Mouse (Mus musculus) CD8-positive naive resting alpha-beta T cell, adult 2 months (primary cell): Measurements from ENCODE around the gene March6.

Experiments
- DNase-seq, 2 experiments: peaks; one replicate each; pipeline ENCODE4 v3.0.0; 2022; ENCODE audit warnings: low read depth in 2 of 2, low spot score in 2 of 2

Gene March6

DNA sequence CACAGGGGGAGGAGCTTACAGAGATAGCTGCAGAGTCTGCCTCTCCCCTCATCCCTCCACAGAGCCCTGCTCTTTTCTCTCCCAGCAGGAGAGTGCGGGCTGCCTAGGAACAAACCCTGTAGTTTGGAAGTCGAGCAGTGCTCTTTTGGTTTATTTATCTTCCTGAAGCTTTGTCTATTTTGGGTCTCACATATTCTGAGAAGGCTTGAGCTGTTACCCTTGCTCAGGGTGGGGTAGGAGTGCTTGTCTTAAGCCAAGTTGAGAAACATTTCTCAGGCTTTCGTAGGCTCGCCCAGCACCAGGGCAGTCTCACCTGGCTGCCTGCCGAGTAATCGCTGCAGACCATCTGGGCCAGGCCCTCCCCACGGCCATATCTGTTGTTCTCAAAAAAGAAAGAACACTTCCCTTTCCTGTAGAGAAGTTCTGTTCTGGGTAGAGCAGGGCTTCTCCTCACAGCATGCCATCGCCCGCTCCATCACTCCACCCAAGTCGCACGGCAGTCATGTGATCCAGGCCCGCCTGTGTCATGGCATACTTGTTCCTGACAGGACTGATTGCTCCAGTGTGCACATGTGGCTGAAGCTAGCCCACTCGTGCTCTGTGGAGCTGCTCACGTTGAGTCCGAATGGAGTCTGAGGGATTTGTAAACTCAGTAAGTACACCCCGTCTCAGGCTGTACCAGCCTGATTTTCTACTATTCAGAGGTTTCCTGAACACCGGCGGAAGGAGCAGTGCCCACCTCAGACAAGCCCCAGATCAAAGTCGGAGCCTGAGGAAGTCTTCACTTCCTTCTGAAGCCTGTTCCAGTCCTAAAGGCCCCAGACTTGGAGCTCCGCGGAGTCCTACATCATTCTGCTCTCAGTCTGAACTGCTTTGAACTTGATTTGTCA, 112.8 kb downstream of the March6 start:
- peak; percentile 8 to 15 for DNase-seq

DNA sequence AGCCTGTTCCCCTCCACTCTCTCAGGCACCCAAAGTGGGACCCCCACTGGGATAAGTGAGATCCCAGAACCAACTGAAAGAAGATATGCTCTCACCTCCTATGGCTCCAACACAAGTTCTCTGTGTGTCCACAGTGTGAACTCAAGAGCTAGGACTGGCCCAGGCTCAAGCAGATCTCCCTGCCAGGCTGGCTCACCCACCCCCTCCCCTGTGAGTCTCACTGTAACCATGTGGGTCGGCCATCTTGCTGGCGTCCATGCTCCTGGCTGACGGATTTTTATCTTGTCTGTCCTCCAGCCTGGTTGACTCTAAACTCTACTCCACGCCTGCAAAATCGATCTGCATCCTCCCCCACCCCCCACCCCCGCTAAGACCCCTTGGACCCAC, 113.5 kb downstream of the March6 start:
- DNase-seq = no peak

DNA sequence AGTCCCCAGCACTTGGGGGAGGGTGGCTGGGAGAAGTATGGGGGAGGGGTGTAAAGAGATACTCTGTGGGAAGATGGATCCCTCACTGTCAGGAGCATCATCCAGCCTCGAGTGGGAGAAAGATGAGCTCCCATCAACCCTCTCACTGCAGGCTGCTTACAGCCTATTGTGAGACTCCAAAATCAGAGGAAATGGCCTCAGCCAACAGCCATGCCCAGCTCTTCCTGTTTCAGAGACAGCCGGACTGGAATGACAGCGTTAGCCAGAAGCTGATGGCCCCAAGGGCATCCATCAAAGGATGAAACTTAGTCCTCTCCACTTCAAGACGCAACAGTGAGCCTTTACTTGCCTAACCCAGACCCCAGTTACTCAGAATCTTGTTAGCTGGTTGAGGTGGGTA, 115.7 kb downstream of the March6 start:
- no peak for DNase-seq

DNA sequence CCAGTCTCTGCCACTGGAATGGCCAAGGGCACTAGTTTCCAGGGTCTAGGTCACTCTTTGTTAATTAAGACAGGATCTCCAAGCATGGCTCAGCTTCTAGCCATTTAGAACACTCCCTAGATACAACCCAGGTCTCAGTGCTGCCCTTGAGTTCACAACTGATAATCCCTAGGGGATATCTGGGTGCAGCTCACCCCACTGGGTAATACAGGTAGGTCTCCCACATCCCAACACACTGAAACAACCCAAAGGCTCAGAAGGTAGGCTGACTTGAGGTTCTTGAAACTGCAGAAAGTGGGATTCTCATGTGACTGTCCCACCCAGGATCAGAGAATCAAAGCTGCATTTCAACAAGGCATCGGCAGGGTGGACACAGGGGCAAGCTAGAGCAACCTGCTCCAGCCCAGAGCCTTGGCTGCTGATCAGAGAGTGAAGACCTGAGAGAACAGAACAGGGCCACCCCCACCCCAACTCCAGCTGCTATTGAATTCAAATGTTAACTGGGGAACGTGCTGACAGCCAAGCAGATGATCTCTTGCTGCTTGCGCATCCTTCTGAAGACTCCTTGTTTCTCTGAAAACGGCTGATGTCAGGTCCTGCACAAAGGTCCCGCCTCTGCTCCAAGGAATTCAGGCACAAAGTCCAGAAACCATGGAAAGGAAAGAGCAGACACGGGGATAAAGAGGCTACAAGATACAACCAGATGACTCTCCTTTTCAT, 116.5 kb downstream of the March6 start:
- no peak for DNase-seq

DNA sequence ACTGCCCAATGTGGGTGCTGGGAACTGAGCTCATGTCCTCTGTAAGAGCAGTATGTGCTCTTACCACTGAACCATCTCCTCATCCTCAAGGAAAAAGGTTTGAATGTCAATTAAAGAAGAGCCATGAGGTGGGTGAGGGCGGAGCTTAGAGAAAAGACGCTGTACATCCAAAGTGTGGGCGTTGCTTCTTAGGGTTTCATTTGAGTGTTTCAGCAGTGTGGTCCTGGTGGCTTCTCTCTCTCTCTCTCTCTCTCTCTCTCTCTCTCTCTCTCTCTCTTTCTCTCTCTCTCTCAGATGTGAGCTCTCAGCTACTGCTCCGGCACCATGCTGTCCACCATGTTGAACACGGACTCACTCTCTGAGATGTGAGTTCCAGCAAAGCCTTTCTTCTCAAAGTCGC, 117.2 kb downstream of the March6 start:
- no peak for DNase-seq

DNA sequence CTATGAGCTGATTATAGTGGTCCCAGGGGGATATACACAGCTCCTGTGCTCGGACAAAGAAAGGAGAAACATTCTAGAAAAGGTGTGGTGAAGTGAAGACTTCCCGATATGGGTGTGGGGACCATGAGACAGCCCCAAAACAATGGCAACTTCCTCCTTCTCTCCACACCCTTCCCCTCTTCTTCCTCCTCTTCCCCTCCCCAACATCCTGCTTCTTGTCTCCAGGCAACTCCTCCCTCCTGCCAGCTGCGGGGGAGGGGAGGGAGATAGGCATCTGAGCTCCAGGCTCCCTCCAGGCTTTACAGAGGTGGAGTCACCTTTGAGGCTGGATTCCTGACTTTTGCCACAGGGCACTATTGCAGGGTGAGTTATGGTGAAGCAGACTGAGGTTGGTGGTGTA, 117.9 kb downstream of the March6 start:
- DNase-seq = no peak

DNA sequence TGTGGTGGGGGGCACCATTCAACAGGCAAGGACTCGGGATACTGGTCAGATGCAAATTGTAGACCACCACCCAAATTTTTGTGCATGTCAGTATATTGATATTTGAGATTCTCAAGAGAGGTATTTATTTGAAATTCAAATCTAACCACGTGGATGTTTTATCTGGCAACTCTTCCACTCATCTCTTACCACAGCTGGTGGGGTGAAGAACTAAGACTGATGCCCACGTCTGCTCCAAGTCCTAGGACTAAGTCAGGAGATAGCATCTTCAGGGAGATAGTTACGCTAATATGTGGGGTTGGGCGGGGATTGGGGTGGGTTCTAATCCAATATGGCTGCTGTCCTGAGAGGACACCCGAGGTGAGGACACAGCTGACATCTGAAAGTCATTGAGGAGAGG, 118.4 kb downstream of the March6 start:
- no peak for DNase-seq

DNA sequence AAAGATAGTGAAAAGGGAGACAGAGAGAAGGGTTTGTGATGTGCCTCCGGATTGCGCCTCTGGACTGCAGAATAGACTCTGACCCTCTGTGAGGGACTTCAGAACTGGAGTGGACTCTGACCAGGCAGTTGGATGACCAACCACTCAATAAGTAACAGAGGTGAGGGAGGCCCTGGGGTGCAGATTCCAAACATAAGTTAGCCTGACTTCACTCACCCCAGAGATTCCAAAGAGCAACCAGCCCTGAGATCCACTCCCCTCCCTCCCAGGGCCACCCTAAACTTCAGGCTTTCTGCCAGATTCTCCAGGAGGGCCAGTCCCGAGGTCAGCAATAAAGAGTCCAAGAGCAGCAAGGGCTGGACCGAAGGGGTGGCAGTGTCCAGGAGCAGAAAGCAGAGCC, 123.4 kb downstream of the March6 start:
- DNase-seq = no peak

DNA sequence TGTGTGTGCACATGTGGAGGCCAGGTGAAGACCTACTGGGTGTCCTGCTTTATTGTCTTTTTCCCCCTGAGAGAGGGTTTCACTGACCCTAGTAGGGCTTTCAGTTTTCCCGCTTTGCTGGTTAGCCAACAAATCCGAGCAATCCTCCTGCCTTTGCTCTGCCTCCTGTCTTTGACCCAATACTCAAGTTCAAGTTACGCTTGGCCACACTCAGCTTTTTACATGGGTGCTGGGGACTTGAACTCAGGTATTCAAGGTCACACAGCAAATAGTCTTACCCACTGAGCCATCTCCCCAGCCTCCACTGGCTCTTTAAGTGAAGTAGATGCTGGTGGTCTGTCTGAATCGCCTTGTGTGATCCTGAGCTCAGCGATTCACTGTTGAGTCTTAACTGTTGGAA, 124.0 kb downstream of the March6 start:
- no peak for DNase-seq
